Mouse (Mus musculus) ES-E14 (cell line): ENCODE measurements around the gene 1110002E22Rik. TPM values are rescaled to one million over a fixed set of nuclear protein-coding genes. Genes with fewer than 3 reads are reported as not detected.

Experiments
- DNase-seq: peaks from one replicate; pipeline ENCODE4 v3.0.0-alpha.2; 2013; ENCODE audit warnings: low read depth, low spot score
- H3K27ac ChIP-seq: 2 replicates; pipeline ENCODE4 v1.5.1; 2012; ENCODE audit warnings: low read depth, mild to moderate bottlenecking, low read length, moderate library complexity, mixed read lengths; ENCODE audit not compliant: poor library complexity, insufficient read depth, severe bottlenecking
- H3K36me3 ChIP-seq: 2 replicates; pipeline ENCODE4 v1.6.1; 2012; ENCODE audit warnings: mild to moderate bottlenecking, low read length, moderate library complexity, mixed read lengths; ENCODE audit not compliant: control insufficient read depth, poor library complexity, insufficient read depth, severe bottlenecking
- H3K4me1 ChIP-seq, 2 experiments: fragments of 150-350 bp in 1 of 2; sonication (generic) in 1 of 2; 2 replicates each; pipeline ENCODE4 v1.6.1; 2012; ENCODE audit warnings: low read length in 2 of 2, mild to moderate bottlenecking in 1 of 2, mixed read lengths in 1 of 2; ENCODE audit not compliant: control insufficient read depth in 2 of 2, insufficient read depth in 2 of 2, poor library complexity in 1 of 2
- H3K4me3 ChIP-seq, 2 experiments: fragments of 150-350 bp in 1 of 2; sonication (generic) in 1 of 2; 2 replicates each; pipeline ENCODE4 v1.5.1; 2012; ENCODE audit warnings: low read length in 2 of 2, low read depth in 1 of 2, mild to moderate bottlenecking in 1 of 2, mixed read lengths in 1 of 2; ENCODE audit not compliant: insufficient read depth in 1 of 2, poor library complexity in 1 of 2, severe bottlenecking in 1 of 2
- H3K9ac ChIP-seq: 2 replicates; pipeline ENCODE4 v1.6.1; 2012; ENCODE audit warnings: low read depth, mild to moderate bottlenecking, low read length, mixed read lengths; ENCODE audit not compliant: poor library complexity, insufficient read depth, severe bottlenecking
- H3K9me3 ChIP-seq: fragments of 150-350 bp; sonication (generic); 2 replicates; pipeline ENCODE4 v1.6.1; 2012; ENCODE audit warnings: low read depth, mild to moderate bottlenecking, low read length; ENCODE audit not compliant: control insufficient read depth, insufficient read depth
- CHD2 ChIP-seq: IDR thresholded peaks from 2 replicates; pipeline ENCODE4 v1.6.1; 2014; ENCODE audit warnings: mild to moderate bottlenecking, low read depth, low read length, inconsistent platforms
- HCFC1 ChIP-seq: IDR thresholded peaks from 2 replicates; pipeline ENCODE4 v1.6.1; 2012; ENCODE audit warnings: low read length, inconsistent platforms, borderline replicate concordance; ENCODE audit not compliant: insufficient read depth
- MAFK ChIP-seq: IDR thresholded peaks from 2 replicates; pipeline ENCODE4 v1.6.1; 2014; ENCODE audit warnings: mild to moderate bottlenecking, low read depth, low read length, inconsistent platforms; ENCODE audit not compliant: insufficient read depth
- ZC3H11A ChIP-seq: IDR thresholded peaks from 2 replicates; pipeline ENCODE4 v1.6.1; 2012; ENCODE audit warnings: low read depth, mild to moderate bottlenecking, inconsistent platforms, low read length, borderline replicate concordance
- ZNF384 ChIP-seq: IDR thresholded peaks from 2 replicates; pipeline ENCODE4 v1.6.1; 2012; ENCODE audit warnings: low read depth, low read length, inconsistent platforms
- in situ Hi-C, 2 experiments: fragments of 600-800 bp; cut with MboI; formaldehyde crosslinking; loops; one replicate each; pipeline ENCODE4 v1.15.1; 2025; ENCODE audit warnings: low sequenced_read_pairs in 2 of 2, inconsistent platforms in 1 of 2; ENCODE audit not compliant: unreplicated experiment in 2 of 2
- total RNA-seq: library from RNA; depleted of rRNA; stranded (reverse); fragments of 300-350 nt; gene quantifications from 2 replicates; pipeline ENCODE4 v1.2.3, GENCODE M21; 2012

1110002E22Rik gene
- total RNA-seq, 1 experiment: under 0.01 TPM

GRCm38 (mm10) chr3:138066348-138066856, 1.6 kb downstream of the 1110002E22Rik start:
- no peak overlapping the region for H3K9ac ChIP-seq
- in situ Hi-C loops: no loop called here
- H3K36me3 ChIP-seq: no peaks in the 10 kb centered on the region
- H3K4me3 ChIP-seq: no peak overlapping the region
- H3K4me1 ChIP-seq: peaks cover 0 to 1% of the 10 kb centered on the region in 2 experiments; a peak in 1 of 4 replicates
- no peak for TF ChIP-seq ZC3H11A
- TF ChIP-seq HCFC1: no peak
- TF ChIP-seq MAFK: no peak
- no peak for TF ChIP-seq CHD2
- TF ChIP-seq ZNF384: no peak
- H3K9me3 ChIP-seq: no peaks in the 10 kb centered on the region
- DNase-seq: no peak
- no peak overlapping the region for H3K27ac ChIP-seq

- H3K36me3 ChIP-seq: no peaks in the 10 kb centered on the region
- H3K27ac ChIP-seq: no peak within 1 kb of the TSS
- in situ Hi-C loops: no loop called here
- H3K9ac ChIP-seq: no peak within 1 kb of the TSS
- H3K4me1 ChIP-seq: peaks cover 0 to 1% of the 10 kb centered on the region in 2 experiments; a peak in 1 of 4 replicates
- H3K4me3 ChIP-seq: no peak within 1 kb of the TSS
- TF ChIP-seq MAFK (no peak), HCFC1 (no peak), ZNF384 (no peak), ZC3H11A (no peak), CHD2 (no peak)
- H3K9me3 ChIP-seq: no peaks in the 10 kb centered on the region
- DNase-seq: no peak
These were observed 2.4 kb downstream of the 1110002E22Rik start, which contains the start of gene Gm5105 for GRCm38 (mm10) chr3:138067288-138067687. Gene Gm5105, minus strand, starts transcription at chr3:138067388.

DNA sequence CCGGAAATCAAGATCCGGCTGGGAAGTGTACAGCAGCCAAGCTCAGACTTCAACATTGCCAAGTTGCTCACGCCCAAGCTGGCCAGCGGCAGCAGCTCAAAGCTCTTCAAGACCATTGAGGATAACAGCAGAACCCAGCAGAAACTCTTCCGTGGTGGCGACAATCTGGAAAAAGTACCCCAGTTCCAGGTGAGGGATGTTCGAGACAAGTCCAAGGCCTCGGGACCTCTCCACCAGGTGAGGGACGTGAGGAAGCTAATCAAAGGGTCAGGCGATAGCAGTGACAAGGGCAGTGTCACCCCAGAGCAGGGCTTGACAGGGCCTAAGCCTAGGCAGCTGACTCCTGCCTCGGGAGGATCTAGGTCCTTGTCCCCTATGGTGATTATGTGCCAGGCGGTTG, 3.3 kb downstream of the 1110002E22Rik start:
- TF ChIP-seq MAFK (no peak), ZC3H11A (no peak), CHD2 (no peak), HCFC1 (no peak), ZNF384 (no peak)
- Histone ChIP-seq H3K27ac (no peak overlapping the region), H3K4me1 (peaks cover 0 to 1% of the 10 kb centered on the region in 2 experiments; a peak in 1 of 4 replicates), H3K9ac (no peak overlapping the region), H3K36me3 (no peaks in the 10 kb centered on the region), H3K4me3 (no peak overlapping the region), H3K9me3 (no peaks in the 10 kb centered on the region)
- no peak for DNase-seq
- in situ Hi-C loops: no loop called here

DNA sequence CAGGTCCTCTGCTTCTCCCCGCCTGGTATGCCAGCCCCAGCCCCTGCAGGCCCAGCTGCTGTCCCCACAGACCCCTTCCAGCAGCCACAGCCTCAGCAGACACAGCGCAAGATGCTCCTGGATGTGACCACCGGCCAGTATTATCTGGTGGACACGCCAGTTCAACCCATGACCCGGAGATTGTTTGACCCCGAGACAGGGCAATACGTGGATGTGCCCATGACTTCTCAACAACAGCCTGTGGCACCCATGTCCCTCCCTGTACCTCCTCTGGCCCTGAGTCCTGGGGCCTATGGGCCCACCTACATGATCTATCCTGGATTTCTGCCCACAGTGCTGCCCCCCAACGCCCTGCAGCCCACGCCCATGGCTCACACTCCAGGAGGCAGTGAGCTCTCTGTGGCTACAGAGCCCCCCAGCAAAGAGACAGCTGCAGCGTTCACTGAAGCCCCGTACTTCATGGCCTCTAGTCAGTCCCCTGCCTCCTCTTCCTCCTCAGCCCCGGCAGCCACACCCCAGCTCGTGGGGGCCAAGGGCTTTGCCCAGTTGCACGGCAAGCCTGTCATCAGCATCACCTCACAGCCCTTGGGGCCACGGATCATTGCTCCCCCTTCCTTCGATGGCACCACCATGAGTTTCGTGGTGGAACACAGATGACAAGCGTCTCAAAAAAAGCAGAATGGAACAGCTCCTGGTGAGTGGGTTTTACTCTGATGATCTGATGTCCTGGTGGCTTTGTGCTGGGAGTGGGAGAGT, 5.1 kb downstream of the 1110002E22Rik start:
- Histone ChIP-seq H3K36me3 (no peaks in the 10 kb centered on the region), H3K27ac (no peak overlapping the region), H3K4me1 (peaks cover 0 to 1% of the 10 kb centered on the region in 2 experiments; a peak in 1 of 4 replicates), H3K4me3 (no peak overlapping the region), H3K9ac (no peak overlapping the region), H3K9me3 (no peaks in the 10 kb centered on the region)
- no peak for DNase-seq
- no peak for TF ChIP-seq ZC3H11A
- TF ChIP-seq ZNF384: no peak
- TF ChIP-seq CHD2: no peak
- no peak for TF ChIP-seq MAFK
- TF ChIP-seq HCFC1: no peak
- in situ Hi-C loops: no loop called here
